Mouse (Mus musculus) erythroblast, embryonic 14.5 days (primary cell): ENCODE data around the gene Igf2r. TPM values are rescaled to one million over a fixed set of nuclear protein-coding genes. Genes with fewer than 3 reads are reported as not detected.
"Not testable (repeated sequence)": the region's sequence is repeated elsewhere in the genome, so short reads cannot be mapped to it uniquely, and the experiment has no call there.

Experiments used
- H3K27me3 ChIP-seq: 2 replicates; pipeline ENCODE4 v1.6.1; 2012; ENCODE audit warnings: inconsistent platforms; ENCODE audit not compliant: control insufficient read depth
- H3K36me3 ChIP-seq: 2 replicates; pipeline ENCODE4 v1.6.1; 2012; ENCODE audit warnings: mild to moderate bottlenecking, inconsistent platforms; ENCODE audit not compliant: control insufficient read depth
- H3K4me1 ChIP-seq: 2 replicates; pipeline ENCODE4 v1.6.1; 2012; ENCODE audit warnings: inconsistent platforms; ENCODE audit not compliant: control insufficient read depth
- H3K4me3 ChIP-seq: replicated peaks from 2 replicates; pipeline ENCODE3; 2012; ENCODE audit warnings: moderate library complexity, mild to moderate bottlenecking, inconsistent platforms
- H3K9me3 ChIP-seq: 2 replicates; pipeline ENCODE4 v1.6.1; 2012; ENCODE audit warnings: low read length, inconsistent platforms, mixed read lengths; ENCODE audit not compliant: control insufficient read depth
- GATA1 ChIP-seq: IDR thresholded peaks from 2 replicates; pipeline ENCODE4 v1.6.1; 2012; ENCODE audit warnings: low read length, inconsistent platforms, mixed read lengths
- TAL1 ChIP-seq: IDR thresholded peaks from 3 replicates; pipeline ENCODE4 v1.6.1; 2012; ENCODE audit warnings: low read length, inconsistent platforms, mixed read lengths
- polyA plus RNA-seq: library from polyadenylated mRNA; stranded (reverse); fragments of >175 nt; gene quantifications from 2 replicates; pipeline ENCODE4 v1.2.3, GENCODE M21; 2012

The Igf2r gene
- polyA plus RNA-seq, 1 experiment, result 0.26 TPM

GRCm38 (mm10) chr17:12689537-12689936, 79.9 kb downstream of the Igf2r start:
- H3K4me3 ChIP-seq, result no peak overlapping the region
- TF ChIP-seq TAL1 (no peak), GATA1 (no peak)
- no peaks in the 10 kb centered on the region for H3K9me3 ChIP-seq
- no peaks in the 10 kb centered on the region for H3K27me3 ChIP-seq
- H3K4me1 ChIP-seq, result no peaks in the 10 kb centered on the region
- peaks cover 92% of the 10 kb centered on the region for H3K36me3 ChIP-seq

- Histone ChIP-seq H3K27me3 (no peaks in the 10 kb centered on the region), H3K36me3 (peaks cover 86% of the 10 kb centered on the region), H3K4me1 (no peaks in the 10 kb centered on the region), H3K9me3 (no peaks in the 10 kb centered on the region), H3K4me3 (no peak overlapping the region)
- TF ChIP-seq TAL1, result no peak
- TF ChIP-seq GATA1, result no peak
Measured at GRCm38 (mm10) chr17:12688427-12689110, 80.9 kb downstream of the Igf2r start.

DNA sequence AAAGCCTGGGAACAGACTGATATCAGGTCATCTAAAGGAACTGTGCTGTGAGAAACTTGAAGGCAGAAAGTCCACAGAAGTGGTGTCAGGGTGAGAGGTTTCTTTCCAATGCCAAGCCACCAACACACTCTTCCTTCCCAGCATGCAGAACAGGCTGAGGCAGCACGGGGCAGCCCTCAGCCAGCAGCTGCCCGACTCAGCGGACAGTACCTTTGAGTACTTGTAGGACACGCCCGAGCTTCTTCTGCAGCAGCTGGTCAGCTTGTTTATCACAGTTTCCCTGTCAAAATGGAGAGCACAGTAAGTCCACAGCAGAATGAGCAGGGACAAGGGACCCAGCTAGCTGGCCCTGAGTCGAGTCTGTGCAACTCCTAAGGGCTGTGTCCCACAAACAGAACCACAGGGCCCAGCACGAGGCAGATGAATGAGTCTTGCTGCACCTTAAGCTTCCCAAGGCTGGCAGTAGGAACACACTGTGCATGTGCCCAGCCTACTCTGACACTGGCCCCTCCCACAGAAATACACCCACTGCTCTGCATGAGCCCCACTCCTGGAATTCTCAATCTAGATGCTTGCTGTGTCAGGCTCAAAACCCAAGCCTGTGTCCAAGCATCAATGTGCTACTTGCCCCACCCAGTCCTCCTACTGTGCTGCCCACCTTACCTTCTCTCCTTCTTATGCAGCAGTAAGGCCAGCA, 84.4 kb downstream of the Igf2r start:
- TF ChIP-seq TAL1 (no peak), GATA1 (no peak)
- H3K4me1 ChIP-seq, result no peaks in the 10 kb centered on the region
- peaks cover under 1% of the 10 kb centered on the region; the same call in 1 of the 2 replicates for H3K9me3 ChIP-seq
- H3K27me3 ChIP-seq, result no peaks in the 10 kb centered on the region
- peaks cover 59% of the 10 kb centered on the region for H3K36me3 ChIP-seq
- no peak overlapping the region for H3K4me3 ChIP-seq

DNA sequence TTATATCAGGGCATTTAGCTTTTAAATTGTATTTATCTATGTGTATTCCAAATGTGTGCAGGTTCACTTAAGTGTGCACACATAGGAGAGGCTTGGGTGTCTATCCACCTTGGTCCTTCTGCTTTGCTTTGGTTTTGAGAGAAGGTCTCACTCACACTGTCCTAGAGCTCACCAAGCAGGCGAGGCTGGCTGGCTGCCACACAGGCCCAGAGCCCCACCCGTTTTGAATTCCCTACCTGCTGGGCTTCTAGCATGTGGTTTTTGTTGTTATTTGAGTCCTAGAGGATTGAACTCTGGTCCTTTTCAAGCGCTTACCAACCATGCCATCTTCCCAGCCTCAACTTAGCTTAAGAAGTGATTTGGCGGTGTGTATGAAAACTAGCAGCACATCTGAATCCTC, 85.1 kb downstream of the Igf2r start:
- no peaks in the 10 kb centered on the region for H3K27me3 ChIP-seq
- H3K4me3 ChIP-seq, result no peak overlapping the region
- H3K9me3 ChIP-seq, result peaks cover 5% of the 10 kb centered on the region
- no peak for TF ChIP-seq GATA1
- no peak for TF ChIP-seq TAL1
- H3K36me3 ChIP-seq, result peaks cover 53% of the 10 kb centered on the region
- no peaks in the 10 kb centered on the region for H3K4me1 ChIP-seq

GRCm38 (mm10) chr17:12683582-12683981, 85.9 kb downstream of the Igf2r start:
- H3K9me3 ChIP-seq, result peaks cover 5% of the 10 kb centered on the region
- H3K27me3 ChIP-seq, result no peaks in the 10 kb centered on the region
- H3K4me3 ChIP-seq, result no peak overlapping the region
- TF ChIP-seq GATA1, result no peak
- TF ChIP-seq TAL1, result no peak
- H3K36me3 ChIP-seq, result peaks cover 44% of the 10 kb centered on the region
- no peaks in the 10 kb centered on the region for H3K4me1 ChIP-seq

DNA sequence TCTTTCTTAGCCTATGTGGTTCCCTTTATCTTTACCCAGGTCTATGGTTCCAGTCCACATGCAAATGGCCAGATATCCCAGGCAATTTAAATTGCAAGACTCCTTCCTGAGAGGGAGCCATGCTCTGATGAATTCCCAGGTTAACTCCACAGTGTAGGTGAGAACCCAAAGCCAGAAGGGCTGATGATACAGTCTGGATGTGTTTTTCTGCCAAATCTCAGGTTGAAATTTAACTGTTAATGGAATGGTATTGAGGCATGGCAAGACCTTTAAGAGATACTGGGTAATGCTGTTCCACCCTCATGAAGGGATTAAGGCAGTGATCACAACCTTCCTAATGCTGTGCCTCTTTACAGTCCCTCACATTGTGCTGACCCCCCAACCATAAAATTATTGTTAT, 91.2 kb downstream of the Igf2r start:
- Histone ChIP-seq H3K4me1 (no peaks in the 10 kb centered on the region), H3K36me3 (peaks cover 4% of the 10 kb centered on the region), H3K4me3 (no peak overlapping the region), H3K27me3 (no peaks in the 10 kb centered on the region), H3K9me3 (peaks cover 5% of the 10 kb centered on the region)
- TF ChIP-seq GATA1, result no peak
- TF ChIP-seq TAL1, result no peak

DNA sequence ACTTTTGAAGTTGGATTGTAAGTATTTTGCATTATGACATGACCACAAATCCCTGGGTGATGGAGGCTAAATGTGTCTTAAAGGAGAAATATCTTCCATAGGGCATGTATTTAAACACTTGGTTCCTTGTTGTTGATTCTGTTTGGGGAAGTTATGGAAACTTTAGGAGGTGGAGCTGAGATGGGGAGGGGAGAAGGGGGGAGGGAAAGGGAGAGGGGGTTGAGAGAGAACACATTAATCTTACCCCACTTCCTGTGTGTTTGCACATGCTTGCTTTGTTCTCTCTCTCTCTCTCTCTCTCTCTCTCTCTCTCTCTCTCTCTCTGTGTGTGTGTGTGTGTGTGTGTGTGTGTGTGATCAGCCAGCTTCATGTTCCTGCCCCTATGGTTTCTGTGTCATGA, 92.3 kb downstream of the Igf2r start:
- Histone ChIP-seq H3K36me3 (no peaks in the 10 kb centered on the region; the same call in 1 of the 2 replicates), H3K4me3 (no peak overlapping the region), H3K27me3 (no peaks in the 10 kb centered on the region), H3K4me1 (no peaks in the 10 kb centered on the region), H3K9me3 (peaks cover 5% of the 10 kb centered on the region)
- TF ChIP-seq TAL1 (no peak), GATA1 (no peak)

DNA sequence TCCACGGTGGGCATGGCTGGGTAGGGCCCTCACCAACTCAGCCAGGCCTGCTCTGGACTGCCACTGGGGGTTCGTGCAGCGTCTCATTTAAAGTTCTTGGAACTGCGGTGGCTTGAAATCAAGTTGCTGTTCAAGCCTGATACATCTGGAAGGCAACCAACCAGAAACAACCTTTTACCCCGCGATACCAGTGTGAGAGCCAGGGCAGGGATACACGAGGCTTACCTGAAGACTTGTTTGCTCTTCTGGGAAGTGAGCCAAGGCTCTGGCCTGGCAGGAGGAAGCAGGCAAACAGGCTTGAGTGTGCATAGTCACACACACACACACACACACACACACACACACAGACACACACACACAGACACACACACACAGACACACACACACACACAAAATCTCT, 93.8 kb downstream of the Igf2r start, which contains the start of gene Slc22a1:
Gene Slc22a1, minus strand, starts transcription at position 184 of the 400 bp plus-strand sequence.
- Histone ChIP-seq H3K36me3 (no peaks in the 10 kb centered on the region; the same call in 1 of the 2 replicates), H3K9me3 (peaks cover 5% of the 10 kb centered on the region), H3K4me3 (no peak within 1 kb of the TSS), H3K27me3 (no peaks in the 10 kb centered on the region), H3K4me1 (peaks cover 4% of the 10 kb centered on the region)
- TF ChIP-seq TAL1, result no peak
- no peak for TF ChIP-seq GATA1

DNA sequence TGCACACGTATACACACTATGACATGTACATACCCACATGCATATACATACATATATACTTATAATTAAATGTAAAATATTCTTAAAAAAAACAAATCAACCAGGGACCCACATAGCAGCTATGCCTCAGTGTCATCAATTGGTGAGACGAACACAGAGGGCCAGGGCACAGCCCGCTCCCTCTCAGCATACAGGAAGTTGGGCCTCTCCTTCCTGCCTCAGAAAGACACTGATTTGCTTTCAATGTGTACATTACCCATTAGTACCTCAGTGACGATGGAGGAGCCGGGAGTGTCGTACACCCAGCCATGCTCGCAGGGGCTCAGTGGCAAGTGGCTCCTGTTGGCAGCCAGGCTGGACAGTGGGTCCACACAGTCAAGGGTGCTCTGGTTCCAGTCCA, 94.5 kb downstream of the Igf2r start:
- not testable (repeated sequence) for H3K36me3 ChIP-seq, H3K27me3 ChIP-seq, H3K4me3 ChIP-seq, H3K4me1 ChIP-seq, H3K9me3 ChIP-seq

- H3K36me3 ChIP-seq, result no peaks in the 10 kb centered on the region
- H3K4me3 ChIP-seq, result no peak overlapping the region
- no peaks in the 10 kb centered on the region for H3K27me3 ChIP-seq
- H3K4me1 ChIP-seq, result peaks cover 11% of the 10 kb centered on the region
- H3K9me3 ChIP-seq, result no peaks in the 10 kb centered on the region
- TF ChIP-seq GATA1, result no peak
- TF ChIP-seq TAL1, result no peak
Measured at GRCm38 (mm10) chr17:12673871-12674270, 95.6 kb downstream of the Igf2r start.
